Mouse (Mus musculus) heart, embryonic 14.5 days (tissue): ENCODE measurements at regions not wholly inside any gene's neighbourhood (a gene's known extent, or its start where the extent isn't known, plus 50 kb on each side); places are given as distances from the start of the nearest gene placed in this dataset.

Experiments
- ATAC-seq: fragments of 200-750 bp; cut with Nextera tagmentation; 2 replicates; pipeline ENCODE4 v1.8.0; 2017; ENCODE audit warnings: low read depth, moderate TSS enrichment; ENCODE audit not compliant: insufficient number of reproducible peaks, insufficient read depth, low FRiP score
- H3K27ac ChIP-seq, 2 experiments: fragments of 200-500 bp in 1 of 2; fragments of 300-500 bp in 1 of 2; sonication (generic) in 1 of 2; replicated peaks in 1 of 2; 2 replicates each; pipeline ENCODE4 v1.5.1; 2012 to 2014; ENCODE audit warnings: low read depth in 2 of 2, low read length in 2 of 2, control low read depth in 1 of 2, mild to moderate bottlenecking in 1 of 2, mixed read lengths in 1 of 2; ENCODE audit not compliant: control insufficient read depth in 1 of 2, insufficient read depth in 1 of 2
- H3K27me3 ChIP-seq: fragments of 300-500 bp; sonication (generic); 2 replicates; pipeline ENCODE4 v1.6.1; 2014; ENCODE audit warnings: mild to moderate bottlenecking, low read length, control low read depth; ENCODE audit not compliant: control insufficient read depth, insufficient read depth
- H3K36me3 ChIP-seq: fragments of 300-500 bp; sonication (generic); 2 replicates; pipeline ENCODE4 v1.6.1; 2014; ENCODE audit warnings: mild to moderate bottlenecking, control low read depth, low read length, mixed read lengths; ENCODE audit not compliant: control insufficient read depth, insufficient read depth
- H3K4me1 ChIP-seq, 2 experiments: fragments of 200-500 bp in 1 of 2; fragments of 300-500 bp in 1 of 2; sonication (generic) in 1 of 2; 2 replicates each; pipeline ENCODE4 v1.6.1; 2012 to 2014; ENCODE audit warnings: low read length in 2 of 2, control low read depth in 1 of 2, mixed read lengths in 1 of 2; ENCODE audit not compliant: control insufficient read depth in 2 of 2, insufficient read depth in 2 of 2
- H3K4me2 ChIP-seq: fragments of 300-500 bp; sonication (generic); 2 replicates; pipeline ENCODE4 v1.6.1; 2014; ENCODE audit warnings: mild to moderate bottlenecking, low read length
- H3K4me3 ChIP-seq, 2 experiments: fragments of 200-500 bp in 1 of 2; fragments of 300-500 bp in 1 of 2; sonication (generic) in 1 of 2; 2 replicates each; pipeline ENCODE4 v1.5.1; 2012 to 2014; ENCODE audit warnings: low read length in 2 of 2, mild to moderate bottlenecking in 2 of 2, control low read depth in 1 of 2, low read depth in 1 of 2, moderate library complexity in 1 of 2; ENCODE audit not compliant: control insufficient read depth in 1 of 2, insufficient read depth in 1 of 2
- H3K9ac ChIP-seq: fragments of 300-500 bp; sonication (generic); 2 replicates; pipeline ENCODE4 v1.6.1; 2014; ENCODE audit warnings: mild to moderate bottlenecking, low read length
- H3K9me3 ChIP-seq: fragments of 300-500 bp; sonication (generic); 2 replicates; pipeline ENCODE4 v1.6.1; 2016; ENCODE audit warnings: low read length, control low read depth; ENCODE audit not compliant: control insufficient read depth
- WGBS: fragments of 180-500 bp; shearing (Covaris S2); extraction: QIAGEN DNeasy Blood & Tissue Kit; methylation state at CpG from one replicate; pipeline ENCODE4 v1.1.7; 2014; 5-methylcytosine and 5-hydroxymethylcytosine counted together

GRCm38 (mm10) chr4:114336747-114337090 lies 69.8 kb upstream of the Trabd2b start:
- H3K36me3 ChIP-seq = no peaks in the 10 kb centered on the region
- WGBS = 44% methylated on average over 1 of the region's 1 CpGs
- no peaks in the 10 kb centered on the region for H3K4me1 ChIP-seq
- H3K9ac ChIP-seq = no peak overlapping the region
- no peak overlapping the region for H3K27ac ChIP-seq
- H3K9me3 ChIP-seq = no peaks in the 10 kb centered on the region
- ATAC-seq = no peak
- H3K4me2 ChIP-seq = no peak overlapping the region
- peaks cover 6% of the 10 kb centered on the region; the same call in 1 of the 2 replicates for H3K27me3 ChIP-seq
- no peak overlapping the region for H3K4me3 ChIP-seq

GRCm38 (mm10) chr4:114339793-114340192 lies 66.7 kb upstream of the Trabd2b start:
- 43% methylated on average over 5 of the region's 5 CpGs for WGBS
- Histone ChIP-seq H3K27ac (no peak overlapping the region), H3K36me3 (no peaks in the 10 kb centered on the region), H3K9ac (no peak overlapping the region), H3K4me3 (no peak overlapping the region), H3K9me3 (no peaks in the 10 kb centered on the region), H3K4me1 (no peaks in the 10 kb centered on the region), H3K27me3 (peaks cover 19% of the 10 kb centered on the region), H3K4me2 (no peak overlapping the region)
- ATAC-seq = no peak

GRCm38 (mm10) chr4:114345154-114345553 lies 61.4 kb upstream of the Trabd2b start:
- Histone ChIP-seq H3K9me3 (no peaks in the 10 kb centered on the region), H3K9ac (no peak overlapping the region), H3K36me3 (no peaks in the 10 kb centered on the region), H3K27me3 (peaks cover 34% of the 10 kb centered on the region), H3K4me1 (no peaks in the 10 kb centered on the region), H3K4me2 (no peak overlapping the region), H3K27ac (no peak overlapping the region), H3K4me3 (no peak overlapping the region)
- 58% methylated on average over 1 of the region's 1 CpGs for whole genome bisulfite sequencing
- no peak for ATAC-seq

- WGBS = 0% methylated on average over 2 of the region's 2 CpGs
- H3K27ac ChIP-seq = no peak overlapping the region
- no peak for ATAC-seq
- H3K4me3 ChIP-seq = no peak overlapping the region
- H3K9me3 ChIP-seq = no peaks in the 10 kb centered on the region
- H3K36me3 ChIP-seq = no peaks in the 10 kb centered on the region
- peaks cover 34% of the 10 kb centered on the region for H3K27me3 ChIP-seq
- no peaks in the 10 kb centered on the region for H3K4me1 ChIP-seq
- H3K4me2 ChIP-seq = no peak overlapping the region
- no peak overlapping the region for H3K9ac ChIP-seq
Observed at GRCm38 (mm10) chr4:114346068-114346747, 60.3 kb upstream of the Trabd2b start.

- Histone ChIP-seq H3K9ac (no peak overlapping the region), H3K4me3 (no peak overlapping the region), H3K36me3 (no peaks in the 10 kb centered on the region), H3K27ac (no peak overlapping the region), H3K4me1 (no peaks in the 10 kb centered on the region), H3K4me2 (no peak overlapping the region), H3K27me3 (peaks cover 34% of the 10 kb centered on the region), H3K9me3 (no peaks in the 10 kb centered on the region)
- WGBS = 71% methylated on average over 4 of the region's 4 CpGs
- no peak for ATAC-seq
Observed at GRCm38 (mm10) chr4:114346884-114347283, 59.6 kb upstream of the Trabd2b start.

- H3K4me2 ChIP-seq = no peak overlapping the region
- no peak overlapping the region for H3K27ac ChIP-seq
- H3K9me3 ChIP-seq = no peaks in the 10 kb centered on the region
- no peak overlapping the region for H3K4me3 ChIP-seq
- H3K36me3 ChIP-seq = no peaks in the 10 kb centered on the region
- WGBS = 76% methylated on average over 8 of the region's 8 CpGs
- H3K9ac ChIP-seq = no peak overlapping the region
- H3K27me3 ChIP-seq = peaks cover 22% of the 10 kb centered on the region
- no peak for ATAC-seq
- H3K4me1 ChIP-seq = no peaks in the 10 kb centered on the region
Observed at GRCm38 (mm10) chr4:114349601-114350000, 56.9 kb upstream of the Trabd2b start.

GRCm38 (mm10) chr4:114351282-114351681 lies 55.2 kb upstream of the Trabd2b start:
- H3K4me1 ChIP-seq = peaks cover 0 to 2% of the 10 kb centered on the region in 2 experiments; a peak in 1 of 4 replicates
- ATAC-seq = no peak
- H3K4me2 ChIP-seq = no peak overlapping the region
- no peak overlapping the region for H3K4me3 ChIP-seq
- 60% methylated on average over 1 of the region's 1 CpGs for WGBS
- H3K36me3 ChIP-seq = no peaks in the 10 kb centered on the region
- H3K9me3 ChIP-seq = no peaks in the 10 kb centered on the region
- peaks cover 8% of the 10 kb centered on the region for H3K27me3 ChIP-seq
- H3K9ac ChIP-seq = no peak overlapping the region
- H3K27ac ChIP-seq = no peak overlapping the region

GRCm38 (mm10) chr4:114353058-114353457 lies 53.5 kb upstream of the Trabd2b start:
- WGBS = 52% methylated on average over 2 of the region's 2 CpGs

More at GRCm38 (mm10) chr4:114353058-114353457, 53.5 kb upstream of the Trabd2b start:
- Histone ChIP-seq H3K36me3 (no peaks in the 10 kb centered on the region), H3K9ac (no peak overlapping the region), H3K9me3 (no peaks in the 10 kb centered on the region), H3K4me1 (peaks cover 9 to 20% of the 10 kb centered on the region in 2 experiments), H3K27me3 (peaks cover 4% of the 10 kb centered on the region; the same call in 1 of the 2 replicates), H3K27ac (no peak overlapping the region), H3K4me3 (no peak overlapping the region), H3K4me2 (no peak overlapping the region)
- no peak for ATAC-seq
